Mouse (Mus musculus): ENCODE data around the gene Brca1.

DNA sequence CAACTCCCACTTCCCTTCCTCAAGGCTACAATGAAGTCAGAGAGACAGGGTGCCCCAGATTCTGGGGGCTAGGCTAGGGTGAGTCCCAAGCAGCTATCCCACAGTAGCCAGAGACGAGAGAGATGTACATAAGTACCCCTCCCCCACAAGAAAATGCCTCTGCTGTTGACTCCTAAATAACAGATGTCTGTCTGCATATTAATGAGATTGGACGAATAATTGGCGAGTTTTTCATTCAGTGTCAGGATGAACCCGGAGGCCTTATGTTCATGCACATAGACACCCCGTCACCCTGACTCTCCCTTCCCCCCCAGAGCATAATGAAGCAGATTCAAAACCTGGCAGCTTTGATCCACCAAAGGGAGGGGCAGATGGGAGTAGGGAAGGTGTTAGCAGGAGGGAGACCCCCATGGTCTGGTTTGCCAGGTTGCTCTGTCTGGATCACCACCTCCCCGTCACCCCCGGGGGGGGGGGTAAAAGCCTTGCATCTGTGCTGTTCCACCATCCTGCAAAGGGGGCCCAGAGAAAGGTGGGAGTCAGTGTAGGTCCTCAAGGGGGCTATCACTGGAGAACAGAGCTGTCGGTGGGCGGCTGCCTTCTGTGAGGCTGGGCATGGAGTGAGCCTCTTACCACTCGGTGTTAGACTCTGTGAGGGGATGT is 74.1 kb downstream of the Brca1 start:
- TF ChIP-seq MAX (IDR thresholded peaks at IDR 0.05; ENCODE audit: low read depth) = no peak
- no peak for TF ChIP-seq POLR2A (IDR thresholded peaks at IDR 0.05; ENCODE audit: insufficient read length, low read depth)
- no peak for TF ChIP-seq SRF (IDR thresholded peaks at IDR 0.05; ENCODE audit: control insufficient read depth, insufficient read length, low read depth)
- no peak for TF ChIP-seq POLR2AphosphoS2 (IDR thresholded peaks at IDR 0.05; ENCODE audit: insufficient read length, low read depth)
- no peak for TF ChIP-seq CEBPB (IDR thresholded peaks at IDR 0.05; ENCODE audit: insufficient read depth, poor library complexity, severe bottlenecking)
- no peak for TF ChIP-seq TCF12 (IDR thresholded peaks at IDR 0.05; ENCODE audit: insufficient read depth, poor library complexity, severe bottlenecking)
- no peak for TF ChIP-seq MYOG (IDR thresholded peaks at IDR 0.05; ENCODE audit: control insufficient read depth in 1 of 3, insufficient read depth in 1 of 3, insufficient read length in 2 of 3, low read depth in 2 of 3)
- TF ChIP-seq USF1 (IDR thresholded peaks at IDR 0.05; ENCODE audit: low read depth) = no peak
- no peak for TF ChIP-seq E2F4 (IDR thresholded peaks at IDR 0.05; ENCODE audit: insufficient read depth)
- no peak for TF ChIP-seq TCF3 (IDR thresholded peaks at IDR 0.05; ENCODE audit: insufficient read length, low read depth)

Data from myocyte (in vitro differentiated cells).